Mouse (Mus musculus) intestine, embryonic 14.5 days (tissue): Measurements from ENCODE around the gene Dhx36. TPM values are rescaled to one million over a fixed set of nuclear protein-coding genes. Genes with fewer than 3 reads are reported as not detected.

Experiments used
- ATAC-seq: fragments of 200-750 bp; cut with Nextera tagmentation; replicated peaks from 2 replicates; pipeline ENCODE4 v1.8.0; 2017; ENCODE audit warnings: low read depth, moderate number of reproducible peaks, moderate TSS enrichment, moderate library complexity; ENCODE audit not compliant: low FRiP score, low TSS enrichment
- DNase-seq: peaks from one replicate; pipeline ENCODE4 v3.0.0-alpha.2; 2018; ENCODE audit warnings: low spot score
- H3K27ac ChIP-seq: fragments of 300-500 bp; sonication (generic); 2 replicates; pipeline ENCODE4 v1.5.1; 2014; ENCODE audit warnings: low read depth, mild to moderate bottlenecking, control low read depth
- H3K27me3 ChIP-seq: fragments of 300-500 bp; sonication (generic); replicated peaks from 2 replicates; pipeline ENCODE4 v1.6.1; 2014; ENCODE audit warnings: low read length, control low read depth; ENCODE audit not compliant: control insufficient read depth, insufficient read depth
- H3K36me3 ChIP-seq: fragments of 300-500 bp; sonication (generic); 2 replicates; pipeline ENCODE4 v1.6.1; 2014; ENCODE audit warnings: low read length, control low read depth; ENCODE audit not compliant: control insufficient read depth, insufficient read depth
- H3K4me1 ChIP-seq: fragments of 300-500 bp; sonication (generic); replicated peaks from 2 replicates; pipeline ENCODE4 v1.6.1; 2014; ENCODE audit warnings: low read length, control low read depth, mixed read lengths; ENCODE audit not compliant: control insufficient read depth, insufficient read depth
- H3K4me2 ChIP-seq: fragments of 300-500 bp; sonication (generic); 2 replicates; pipeline ENCODE4 v1.6.1; 2014; ENCODE audit warnings: low read length
- H3K4me3 ChIP-seq: fragments of 300-500 bp; sonication (generic); 2 replicates; pipeline ENCODE4 v1.5.1; 2014; ENCODE audit warnings: low read depth, low read length, control low read depth, mixed read lengths
- H3K9ac ChIP-seq: fragments of 300-500 bp; sonication (generic); 2 replicates; pipeline ENCODE4 v1.6.1; 2014; ENCODE audit warnings: mild to moderate bottlenecking, low read length
- H3K9me3 ChIP-seq: fragments of 300-500 bp; sonication (generic); 2 replicates; pipeline ENCODE4 v1.6.1; 2016; ENCODE audit warnings: low read length, control low read depth; ENCODE audit not compliant: control insufficient read depth
- WGBS: fragments of 180-500 bp; shearing (Covaris S2); extraction: QIAGEN DNeasy Blood & Tissue Kit; methylation state at CpG from one replicate; pipeline ENCODE4 v1.1.7; 2014; 5-methylcytosine and 5-hydroxymethylcytosine counted together
- polyA plus RNA-seq: library from polyadenylated mRNA; unstranded; fragments of >200 nt; fragmentation: Nextera tagmentation; extraction: Ambion mirVana; gene quantifications from 2 replicates; pipeline ENCODE4 v1.2.1, GENCODE M21; 2014

Gene Dhx36
- 32.3 and 34.2 TPM in 2 replicates for polyA plus RNA-seq

- DNase-seq (peak; percentile 97), ATAC-seq (peak; percentile 99)
- H3K4me3 ChIP-seq, result peak within 1 kb of the TSS; percentile 89
- peaks cover 15% of the 10 kb centered on the region for H3K4me1 ChIP-seq
- H3K9me3 ChIP-seq, result no peaks in the 10 kb centered on the region
- peak within 1 kb of the TSS; percentile 95 for H3K27ac ChIP-seq
- under 1% methylated on average over 66 of the region's 66 CpGs for WGBS
- peaks cover 7% of the 10 kb centered on the region for H3K36me3 ChIP-seq
- peak within 1 kb of the TSS; percentile 82 for H3K4me2 ChIP-seq
- peak within 1 kb of the TSS; percentile 93 for H3K9ac ChIP-seq
- no peaks in the 10 kb centered on the region for H3K27me3 ChIP-seq
Observed at GRCm38 (mm10) chr3:62506488-62507205, at the start of gene Dhx36. Dhx36 (minus strand) TSS chr3:62507004.

GRCm38 (mm10) chr3:62527593-62527992 lies 20.8 kb upstream of the Dhx36 start:
- H3K9ac ChIP-seq, result no peak overlapping the region
- ATAC-seq (no peak), DNase-seq (no peak)
- no peaks in the 10 kb centered on the region for H3K36me3 ChIP-seq
- 67% methylated on average over 5 of the region's 5 CpGs for WGBS
- H3K4me1 ChIP-seq, result no peaks in the 10 kb centered on the region
- no peaks in the 10 kb centered on the region for H3K27me3 ChIP-seq
- H3K27ac ChIP-seq, result no peak overlapping the region
- H3K4me2 ChIP-seq, result no peak overlapping the region
- H3K4me3 ChIP-seq, result no peak overlapping the region
- no peaks in the 10 kb centered on the region for H3K9me3 ChIP-seq

DNA sequence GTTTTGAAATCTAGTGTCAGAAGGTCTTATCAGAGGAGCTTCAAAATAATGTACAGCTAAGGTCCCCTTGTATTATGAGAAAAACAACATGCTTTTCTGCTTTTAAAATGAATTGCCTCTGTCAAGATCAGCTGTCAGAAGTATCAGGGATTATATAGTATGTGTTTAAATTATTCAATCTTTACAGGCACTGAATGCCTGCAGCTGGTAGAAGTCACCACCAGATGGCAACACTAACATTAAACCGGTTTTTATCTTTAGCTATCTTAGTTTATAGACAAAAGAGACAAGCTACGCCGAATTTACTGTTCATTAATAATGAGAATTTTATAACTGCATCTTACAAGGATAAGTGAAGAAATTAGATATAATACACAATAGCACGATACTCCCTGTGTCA lies 20.4 kb upstream of the Dhx36 start:
- H3K36me3 ChIP-seq, result no peaks in the 10 kb centered on the region
- H3K4me1 ChIP-seq, result no peaks in the 10 kb centered on the region
- no peak overlapping the region for H3K27ac ChIP-seq
- ATAC-seq (no peak), DNase-seq (no peak)
- H3K9ac ChIP-seq, result no peak overlapping the region
- H3K27me3 ChIP-seq, result no peaks in the 10 kb centered on the region
- 41% methylated on average over 4 of the region's 4 CpGs for WGBS
- H3K4me2 ChIP-seq, result no peak overlapping the region
- H3K9me3 ChIP-seq, result no peaks in the 10 kb centered on the region
- H3K4me3 ChIP-seq, result no peak overlapping the region

- DNase-seq, result no peak
- Histone ChIP-seq H3K27ac (no peak overlapping the region), H3K9me3 (no peaks in the 10 kb centered on the region), H3K4me1 (peaks cover 15% of the 10 kb centered on the region), H3K27me3 (no peaks in the 10 kb centered on the region), H3K9ac (no peak overlapping the region), H3K4me3 (peak overlapping the region; percentile 89), H3K36me3 (peaks cover under 1% of the 10 kb centered on the region; the same call in 1 of the 2 replicates), H3K4me2 (peak overlapping the region; percentile 56)
- WGBS, result 49% methylated on average over 5 of the region's 5 CpGs
- peak; percentile 41; the same call in 1 of the 2 replicates for ATAC-seq
Observed at GRCm38 (mm10) chr3:62507206-62507647, 423 bp upstream of the Dhx36 start.

DNA sequence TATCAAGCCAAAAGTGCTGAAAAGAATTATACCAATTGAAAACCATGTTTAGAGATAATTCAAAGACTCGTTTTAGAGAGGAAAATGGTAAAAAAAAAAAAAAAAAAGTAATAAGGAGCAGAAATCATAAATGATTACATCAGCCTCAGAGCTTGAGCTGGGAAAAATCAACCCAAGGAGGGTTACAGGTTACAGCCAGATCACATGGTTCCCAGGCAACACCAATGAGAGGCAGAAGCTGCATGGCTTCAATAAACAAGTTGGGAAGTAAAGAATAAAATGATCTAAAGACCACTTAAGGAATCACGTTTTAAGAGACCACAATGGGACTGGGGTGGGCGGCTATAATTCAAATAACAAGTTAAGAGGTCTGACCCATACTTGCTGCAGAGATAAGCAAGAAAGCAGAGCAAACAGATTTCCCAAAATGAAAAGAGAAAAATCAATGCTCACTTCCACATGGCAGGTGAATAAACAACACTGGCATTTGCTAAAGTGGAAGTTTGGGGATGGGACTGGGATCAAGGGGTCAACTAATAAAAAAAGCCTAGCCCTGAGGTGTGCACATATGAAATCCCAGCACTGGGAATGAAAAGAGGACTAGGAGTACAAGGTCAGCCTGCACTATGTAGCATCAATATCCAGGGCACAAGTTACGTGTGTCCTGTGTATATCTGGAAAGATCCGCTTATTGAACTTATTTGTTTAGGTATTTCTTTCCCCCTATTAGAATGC lies 1.5 kb downstream of the Dhx36 start:
- DNase-seq, result no peak
- peaks cover 15% of the 10 kb centered on the region for H3K4me1 ChIP-seq
- peak overlapping the region; percentile 82 for H3K4me2 ChIP-seq
- ATAC-seq, result no peak
- H3K27me3 ChIP-seq, result no peaks in the 10 kb centered on the region
- no peak overlapping the region for H3K27ac ChIP-seq
- H3K4me3 ChIP-seq, result peak overlapping the region; percentile 89
- 60% methylated on average over 5 of the region's 5 CpGs for WGBS
- H3K9ac ChIP-seq, result peak overlapping the region; percentile 93
- H3K36me3 ChIP-seq, result peaks cover 20% of the 10 kb centered on the region
- H3K9me3 ChIP-seq, result no peaks in the 10 kb centered on the region

GRCm38 (mm10) chr3:62499327-62499726 lies 7.5 kb downstream of the Dhx36 start:
- no peak for ATAC-seq

GRCm38 (mm10) chr3:62492568-62492967 lies 14.2 kb downstream of the Dhx36 start:
- Histone ChIP-seq H3K9me3 (no peaks in the 10 kb centered on the region), H3K36me3 (peaks cover 83% of the 10 kb centered on the region), H3K4me3 (no peak overlapping the region), H3K27me3 (no peaks in the 10 kb centered on the region), H3K4me2 (no peak overlapping the region), H3K9ac (no peak overlapping the region), H3K27ac (no peak overlapping the region), H3K4me1 (no peaks in the 10 kb centered on the region)
- 77% methylated on average over 6 of the region's 6 CpGs for WGBS
- no peak for ATAC-seq
- no peak for DNase-seq

More at GRCm38 (mm10) chr3:62499327-62499726, 7.5 kb downstream of the Dhx36 start:
- H3K4me3 ChIP-seq, result no peak overlapping the region
- 83% methylated on average over 4 of the region's 4 CpGs for WGBS
- H3K9ac ChIP-seq, result no peak overlapping the region
- H3K4me1 ChIP-seq, result no peaks in the 10 kb centered on the region
- peaks cover 64% of the 10 kb centered on the region for H3K36me3 ChIP-seq
- H3K9me3 ChIP-seq, result no peaks in the 10 kb centered on the region
- H3K27ac ChIP-seq, result no peak overlapping the region
- H3K4me2 ChIP-seq, result no peak overlapping the region
- no peak for DNase-seq
- no peaks in the 10 kb centered on the region for H3K27me3 ChIP-seq

DNA sequence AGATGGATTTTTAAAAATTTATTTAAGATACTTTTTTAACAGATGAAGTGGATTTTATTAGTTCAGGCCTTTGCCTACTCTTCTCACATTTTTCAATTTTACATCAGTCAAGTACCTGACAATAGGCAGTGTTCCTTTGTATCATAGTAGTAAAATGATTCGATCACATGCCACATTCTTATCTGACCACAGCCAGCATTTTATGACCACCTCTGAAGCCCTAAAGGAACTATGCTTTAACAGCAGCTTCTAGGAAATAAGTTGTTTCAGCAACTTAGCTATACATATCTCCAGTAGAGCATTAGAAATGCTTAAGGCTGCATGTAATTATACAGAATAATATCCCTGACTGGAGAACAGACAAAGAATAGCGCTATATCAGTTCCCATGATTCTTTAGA lies 22.5 kb downstream of the Dhx36 start:
- peaks cover 70% of the 10 kb centered on the region for H3K36me3 ChIP-seq
- H3K9ac ChIP-seq, result no peak overlapping the region
- H3K4me1 ChIP-seq, result no peaks in the 10 kb centered on the region
- no peak for ATAC-seq
- no peak overlapping the region for H3K4me3 ChIP-seq
- DNase-seq, result no peak
- 83% methylated on average over 2 of the region's 2 CpGs for WGBS
- no peak overlapping the region for H3K27ac ChIP-seq
- no peaks in the 10 kb centered on the region for H3K9me3 ChIP-seq
- no peak overlapping the region for H3K4me2 ChIP-seq
- no peaks in the 10 kb centered on the region for H3K27me3 ChIP-seq
